Mouse (Mus musculus) MEL (cell line): ENCODE data around the gene Pp2d1. TPM values are rescaled to one million over a fixed set of nuclear protein-coding genes. Genes with fewer than 3 reads are reported as not detected.
"Not testable (repeated sequence)": the region's sequence is repeated elsewhere in the genome, so short reads cannot be mapped to it uniquely, and the experiment has no call there.

Experiments
- DNase-seq: peaks from one replicate; pipeline ENCODE4 v3.0.0; 2011; ENCODE audit warnings: low read depth, low spot score
- H3K27ac ChIP-seq: 2 replicates; pipeline ENCODE4 v1.5.1; 2012; ENCODE audit warnings: low read depth, mild to moderate bottlenecking, control low read depth, low read length, moderate library complexity; ENCODE audit not compliant: control insufficient read depth
- H3K27me3 ChIP-seq, 2 experiments: fragments of 150-350 bp in 1 of 2; sonication (generic) in 1 of 2; 2 replicates each; pipeline ENCODE4 v1.6.1; 2012; ENCODE audit warnings: low read length in 2 of 2, mild to moderate bottlenecking in 2 of 2, improper control_type of control experiment in 1 of 2, moderate library complexity in 1 of 2; ENCODE audit not compliant: insufficient read depth in 2 of 2, control insufficient read depth in 1 of 2
- H3K36me3 ChIP-seq, 2 experiments: 2 replicates each; pipeline ENCODE4 v1.6.1; 2012 to 2014; ENCODE audit warnings: low read length in 2 of 2, improper control_type of control experiment in 1 of 2, inconsistent platforms in 1 of 2, mild to moderate bottlenecking in 1 of 2; ENCODE audit not compliant: insufficient read depth in 2 of 2, control insufficient read depth in 1 of 2
- H3K4me1 ChIP-seq, 2 experiments: fragments of 150-350 bp in 1 of 2; sonication (generic) in 1 of 2; 2 replicates each; pipeline ENCODE4 v1.6.1; 2012; ENCODE audit warnings: low read length in 2 of 2, improper control_type of control experiment in 1 of 2, mild to moderate bottlenecking in 1 of 2; ENCODE audit not compliant: insufficient read depth in 2 of 2, control insufficient read depth in 1 of 2
- H3K4me3 ChIP-seq, 2 experiments: fragments of 150-350 bp in 1 of 2; sonication (generic) in 1 of 2; 2 replicates each; pipeline ENCODE4 v1.5.1; 2012; ENCODE audit warnings: low read depth in 2 of 2, low read length in 2 of 2, mild to moderate bottlenecking in 2 of 2, moderate library complexity in 2 of 2, control low read depth in 1 of 2, improper control_type of control experiment in 1 of 2; ENCODE audit not compliant: control insufficient read depth in 1 of 2, insufficient read depth in 1 of 2
- H3K79me2 ChIP-seq: 2 replicates; pipeline ENCODE4 v1.6.1; 2012; ENCODE audit warnings: mild to moderate bottlenecking, low read length, moderate library complexity; ENCODE audit not compliant: control insufficient read depth, poor library complexity, insufficient read depth
- H3K9ac ChIP-seq: 2 replicates; pipeline ENCODE4 v1.6.1; 2012; ENCODE audit warnings: low read depth, mild to moderate bottlenecking, control low read depth, low read length, moderate library complexity; ENCODE audit not compliant: control insufficient read depth, poor library complexity, severe bottlenecking
- H3K9me3 ChIP-seq: fragments of 150-350 bp; sonication (generic); replicated peaks from 2 replicates; pipeline ENCODE4 v1.6.1; 2012; ENCODE audit warnings: mild to moderate bottlenecking, low read length, improper control_type of control experiment, moderate library complexity; ENCODE audit not compliant: insufficient read depth
- BHLHE40 ChIP-seq: IDR thresholded peaks from 2 replicates; pipeline ENCODE4 v1.6.1; 2012; ENCODE audit warnings: low read depth, mild to moderate bottlenecking, inconsistent platforms, low read length, improper control_type of control experiment, borderline replicate concordance
- CHD1 ChIP-seq: IDR thresholded peaks from 2 replicates; pipeline ENCODE4 v1.6.1; 2012; ENCODE audit warnings: low read depth, mild to moderate bottlenecking, inconsistent platforms, low read length, improper control_type of control experiment
- ELF1 ChIP-seq: IDR thresholded peaks from 2 replicates; pipeline ENCODE4 v1.6.1; 2014; ENCODE audit warnings: low read depth, mild to moderate bottlenecking, inconsistent platforms, low read length, improper control_type of control experiment, moderate library complexity
- GABPA ChIP-seq: IDR thresholded peaks from 2 replicates; pipeline ENCODE4 v1.6.1; 2012; ENCODE audit warnings: low read depth, mild to moderate bottlenecking, inconsistent platforms, low read length, improper control_type of control experiment, moderate library complexity
- HCFC1 ChIP-seq: IDR thresholded peaks from 2 replicates; pipeline ENCODE4 v1.6.1; 2012; ENCODE audit warnings: low read depth, mild to moderate bottlenecking, inconsistent platforms, low read length, improper control_type of control experiment, moderate library complexity
- JUND ChIP-seq: IDR thresholded peaks from 2 replicates; pipeline ENCODE4 v1.6.1; 2011; ENCODE audit warnings: low read depth, mild to moderate bottlenecking, improper control_type of control experiment, low read length
- MAZ ChIP-seq: IDR thresholded peaks from 2 replicates; pipeline ENCODE4 v1.6.1; 2012; ENCODE audit warnings: low read depth, mild to moderate bottlenecking, inconsistent platforms, low read length, improper control_type of control experiment
- MEF2A ChIP-seq: IDR thresholded peaks from 2 replicates; pipeline ENCODE4 v1.6.1; 2014; ENCODE audit warnings: low read depth, mild to moderate bottlenecking, inconsistent platforms, low read length, improper control_type of control experiment; ENCODE audit not compliant: poor library complexity, insufficient replicate concordance, severe bottlenecking; ENCODE audit errors: extremely low read depth
- MXI1 ChIP-seq: IDR thresholded peaks from 2 replicates; pipeline ENCODE4 v1.6.1; 2011; ENCODE audit warnings: mild to moderate bottlenecking, low read depth, low read length, improper control_type of control experiment
- NELFE ChIP-seq: IDR thresholded peaks from 2 replicates; pipeline ENCODE4 v1.6.1; 2011; ENCODE audit warnings: low read depth, low read length, improper control_type of control experiment
- SIN3A ChIP-seq: IDR thresholded peaks from 2 replicates; pipeline ENCODE4 v1.6.1; 2012; ENCODE audit warnings: low read length, improper control_type of control experiment, inconsistent platforms
- SMC3 ChIP-seq: IDR thresholded peaks from 2 replicates; pipeline ENCODE4 v1.6.1; 2011; ENCODE audit warnings: low read depth, low read length, improper control_type of control experiment
- TAL1 ChIP-seq: IDR thresholded peaks from 2 replicates; pipeline ENCODE4 v1.6.1; 2012; ENCODE audit warnings: mild to moderate bottlenecking, inconsistent platforms, low read length, moderate library complexity, mixed read lengths
- TCF12 ChIP-seq: IDR thresholded peaks from 2 replicates; pipeline ENCODE4 v1.6.1; 2014; ENCODE audit warnings: low read depth, mild to moderate bottlenecking, inconsistent platforms, low read length, improper control_type of control experiment, moderate library complexity
- UBTF ChIP-seq: IDR thresholded peaks from 2 replicates; pipeline ENCODE4 v1.6.1; 2012; ENCODE audit warnings: low read depth, mild to moderate bottlenecking, inconsistent platforms, low read length, improper control_type of control experiment, moderate library complexity, borderline replicate concordance; ENCODE audit not compliant: insufficient read depth
- USF1 ChIP-seq: IDR thresholded peaks from 2 replicates; pipeline ENCODE4 v1.6.1; 2014; ENCODE audit warnings: low read depth, mild to moderate bottlenecking, inconsistent platforms, low read length, improper control_type of control experiment, moderate library complexity
- ZMIZ1 ChIP-seq: IDR thresholded peaks from 2 replicates; pipeline ENCODE4 v1.6.1; 2012; ENCODE audit warnings: low read depth, mild to moderate bottlenecking, inconsistent platforms, low read length, improper control_type of control experiment, moderate library complexity
- polyA plus RNA-seq, 2 experiments: library from polyadenylated mRNA; stranded (reverse) in 1 of 2; unstranded in 1 of 2; fragments of >175 nt in 1 of 2; fragments of >200 nt in 1 of 2; gene quantifications; 2 replicates each; pipeline versions ENCODE4 v1.2.1 to v1.2.4; 2012; ENCODE audit warnings: low replicate concordance in 2 of 2, low read depth in 1 of 2; ENCODE audit not compliant: insufficient read length in 2 of 2, insufficient read depth in 1 of 2, missing spikeins in 1 of 2
- total RNA-seq: library from RNA; depleted of rRNA; stranded (reverse); fragments of 300-350 nt; gene quantifications from 2 replicates; pipeline ENCODE4 v1.2.3, GENCODE M21; 2012; rRNA removed

The Pp2d1 gene
- total RNA-seq, result 0.07 and 0.08 TPM in 2 replicates
- polyA plus RNA-seq, result under 1 TPM in 1 of 2 experiments, not detected in 1; 0.04 TPM

DNA sequence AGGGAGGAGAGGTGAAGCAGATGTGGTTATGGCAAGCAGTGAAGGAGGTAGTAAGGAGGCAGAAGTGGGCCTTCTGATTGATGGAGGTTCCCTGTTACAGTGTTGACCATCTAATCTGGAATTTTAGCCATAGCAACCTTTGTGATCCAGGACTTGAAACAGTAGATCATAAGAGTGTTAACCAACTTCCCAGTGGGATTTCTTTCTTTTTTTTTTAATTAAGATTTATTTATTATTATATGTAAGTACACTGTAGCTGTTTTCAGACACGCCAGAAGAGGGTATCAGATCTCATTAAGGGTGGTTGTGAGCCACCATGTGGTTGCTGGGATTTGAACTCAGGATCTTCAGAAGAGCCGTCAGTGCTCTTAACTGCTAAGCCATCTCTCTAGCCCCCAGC, at the start of gene Pp2d1:
Gene Pp2d1, minus strand, starts transcription at position 101 of the 400 bp plus-strand sequence.
- not testable (repeated sequence) for DNase-seq, H3K36me3 ChIP-seq, H3K27ac ChIP-seq, H3K9me3 ChIP-seq, H3K4me3 ChIP-seq, H3K79me2 ChIP-seq, H3K4me1 ChIP-seq, H3K27me3 ChIP-seq, H3K9ac ChIP-seq

DNA sequence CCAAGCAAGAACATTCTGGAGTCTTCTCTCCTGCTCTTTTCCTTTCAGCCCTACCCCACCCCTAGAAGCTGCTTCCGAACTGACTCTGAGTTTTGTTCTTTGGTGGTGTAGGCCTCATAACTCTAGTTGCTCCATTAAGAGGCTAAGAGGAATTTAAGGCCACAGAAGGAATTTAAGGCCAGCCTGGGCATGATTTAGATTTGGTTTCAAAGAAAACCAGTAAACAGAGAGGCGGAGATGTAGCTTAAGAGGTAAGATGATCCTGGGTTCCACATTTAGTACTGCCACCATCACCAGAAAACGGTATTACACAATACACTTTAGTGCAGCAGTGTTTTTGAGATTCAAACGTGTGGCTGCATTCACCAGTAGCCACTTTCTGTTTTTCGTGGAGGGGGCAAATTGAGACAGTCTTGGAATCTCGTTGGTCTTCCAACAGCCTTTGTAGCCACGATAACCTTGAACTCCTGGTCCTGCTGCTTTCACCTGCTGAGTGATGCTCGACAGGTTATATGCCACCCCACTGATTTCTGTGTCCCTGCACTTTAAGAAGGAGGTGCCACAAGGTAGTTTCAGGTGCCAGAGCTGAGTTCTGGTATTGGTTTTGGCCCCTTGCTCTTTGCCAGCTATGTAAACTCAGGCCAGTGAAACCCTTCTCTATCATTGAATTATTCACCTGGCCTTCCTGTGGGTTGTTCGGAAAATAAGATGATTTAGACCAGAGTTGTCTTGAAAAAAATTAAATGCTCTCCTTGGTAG, 49.0 kb upstream of the Pp2d1 start:
- TF ChIP-seq ELF1, result no peak
- no peak for TF ChIP-seq BHLHE40
- no peak for TF ChIP-seq ZMIZ1
- no peak for TF ChIP-seq HCFC1
- TF ChIP-seq TAL1, result no peak
- no peak for TF ChIP-seq NELFE
- TF ChIP-seq JUND, result no peak
- no peak for TF ChIP-seq MAZ
- no peak for TF ChIP-seq GABPA
- TF ChIP-seq USF1, result no peak
- TF ChIP-seq MXI1, result no peak
- TF ChIP-seq SIN3A, result no peak
- no peak for TF ChIP-seq UBTF
- TF ChIP-seq MEF2A, result no peak
- TF ChIP-seq SMC3, result no peak
- TF ChIP-seq CHD1, result no peak
- TF ChIP-seq TCF12, result no peak
- TF ChIP-seq, all 39 proteins: peak for 0
- peaks cover 2 to 18% of the 10 kb centered on the region in 2 experiments; a peak in 3 of 4 replicates for H3K36me3 ChIP-seq
- peak overlapping the region in 1 of 2 experiments; percentile 35; a peak in 2 of 4 replicates for H3K4me3 ChIP-seq
- peak overlapping the region; percentile 54 for H3K9ac ChIP-seq
- H3K9me3 ChIP-seq, result no peaks in the 10 kb centered on the region
- H3K27ac ChIP-seq, result peak overlapping the region; percentile 87
- DNase-seq, result no peak
- H3K27me3 ChIP-seq, result no peaks in the 10 kb centered on the region
- H3K79me2 ChIP-seq, result peaks cover 2% of the 10 kb centered on the region
- peaks cover 19 to 25% of the 10 kb centered on the region in 2 experiments for H3K4me1 ChIP-seq
